Mouse (Mus musculus) kidney, embryonic 16.5 days (tissue): ENCODE results near the gene Tecpr1. TPM values are rescaled to one million over a fixed set of nuclear protein-coding genes. Genes with fewer than 3 reads are reported as not detected.

Experiments
- ATAC-seq: fragments of 200-750 bp; cut with Nextera tagmentation; 2 replicates; pipeline ENCODE4 v1.8.0; 2017; ENCODE audit warnings: moderate TSS enrichment; ENCODE audit not compliant: low FRiP score, low TSS enrichment
- H3K27ac ChIP-seq: fragments of 300-500 bp; sonication (generic); 2 replicates; pipeline ENCODE4 v1.5.1; 2014; ENCODE audit warnings: low read length
- H3K27me3 ChIP-seq: fragments of 300-500 bp; sonication (generic); 2 replicates; pipeline ENCODE4 v1.6.1; 2014; ENCODE audit warnings: low read length, control low read depth, mixed read lengths; ENCODE audit not compliant: insufficient read depth
- H3K36me3 ChIP-seq: fragments of 300-500 bp; sonication (generic); 2 replicates; pipeline ENCODE4 v1.6.1; 2014; ENCODE audit warnings: low read length, control low read depth, mixed read lengths; ENCODE audit not compliant: insufficient read depth
- H3K4me1 ChIP-seq: fragments of 300-500 bp; sonication (generic); 2 replicates; pipeline ENCODE4 v1.6.1; 2014; ENCODE audit warnings: low read length, control low read depth, mixed read lengths; ENCODE audit not compliant: insufficient read depth
- H3K4me2 ChIP-seq: fragments of 300-500 bp; sonication (generic); replicated peaks from 2 replicates; pipeline ENCODE4 v1.6.1; 2014; ENCODE audit warnings: low read depth, low read length
- H3K4me3 ChIP-seq: fragments of 300-500 bp; sonication (generic); 2 replicates; pipeline ENCODE4 v1.5.1; 2014; ENCODE audit warnings: mild to moderate bottlenecking, low read length
- H3K9ac ChIP-seq: fragments of 300-500 bp; sonication (generic); replicated peaks from 2 replicates; pipeline ENCODE4 v1.6.1; 2014; ENCODE audit warnings: low read length
- H3K9me3 ChIP-seq: fragments of 300-500 bp; sonication (generic); 2 replicates; pipeline ENCODE4 v1.6.1; 2016; ENCODE audit warnings: low read length, control low read depth
- WGBS: fragments of 180-500 bp; shearing (Covaris S2); extraction: QIAGEN DNeasy Blood & Tissue Kit; methylation state at CpG from one replicate; pipeline ENCODE4 v1.1.7; 2014; 5-methylcytosine and 5-hydroxymethylcytosine counted together
- polyA plus RNA-seq: library from polyadenylated mRNA; unstranded; fragments of >200 nt; fragmentation: Nextera tagmentation; extraction: Ambion mirVana; gene quantifications from 2 replicates; pipeline ENCODE4 v1.2.1, GENCODE M21; 2015

The Tecpr1 gene
- polyA plus RNA-seq, 1 experiment from 2014 or later = 24.3 TPM

GRCm38 (mm10) chr5:144254122-144254810 lies 30.9 kb upstream of the Tecpr1 start:
- Histone ChIP-seq H3K27me3 (no peaks in the 10 kb centered on the region), H3K9ac (0 out of 2 replicates have a peak overlapping the region, but pooled peaks have one; percentile 47), H3K4me2 (peak overlapping the region; percentile 68), H3K4me3 (peak overlapping the region; percentile 91), H3K36me3 (peaks cover 4% of the 10 kb centered on the region; the same call in 1 of the 2 replicates), H3K27ac (peak overlapping the region; percentile 78), H3K4me1 (peaks cover 42% of the 10 kb centered on the region), H3K9me3 (peaks cover 6% of the 10 kb centered on the region; the same call in 1 of the 2 replicates)
- ATAC-seq = peak; percentile 52
- 44% methylated on average over 16 of the region's 16 CpGs for WGBS

DNA sequence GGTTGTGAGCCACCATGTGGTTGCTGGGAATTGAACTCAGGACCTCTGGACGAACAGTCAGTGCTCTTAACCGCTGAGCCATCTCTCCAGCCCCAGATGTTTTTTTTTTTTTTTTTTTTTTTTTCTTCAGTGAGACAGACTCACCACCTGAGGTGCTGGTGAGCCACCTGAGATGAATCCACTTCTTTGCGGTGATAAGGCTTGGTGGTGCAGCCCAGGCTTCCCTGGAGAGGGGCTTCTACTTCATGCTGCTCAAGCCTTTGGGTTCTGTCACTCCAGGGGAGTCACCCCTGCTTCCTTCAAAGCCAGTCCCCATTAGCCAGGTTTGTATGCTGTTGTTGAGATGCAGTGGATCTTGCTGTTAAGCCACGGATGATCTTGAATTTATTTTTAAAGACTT lies 29.8 kb upstream of the Tecpr1 start:
- Histone ChIP-seq H3K4me3 (no peak overlapping the region), H3K27me3 (no peaks in the 10 kb centered on the region), H3K4me2 (no peak overlapping the region), H3K36me3 (0 out of 2 replicates have a peak, but pooled peaks cover 3% of the 10 kb centered on the region), H3K9me3 (peaks cover 6% of the 10 kb centered on the region; the same call in 1 of the 2 replicates), H3K4me1 (peaks cover 33% of the 10 kb centered on the region), H3K9ac (no peak overlapping the region), H3K27ac (no peak overlapping the region)
- ATAC-seq = no peak
- WGBS = 59% methylated on average over 4 of the region's 4 CpGs

DNA sequence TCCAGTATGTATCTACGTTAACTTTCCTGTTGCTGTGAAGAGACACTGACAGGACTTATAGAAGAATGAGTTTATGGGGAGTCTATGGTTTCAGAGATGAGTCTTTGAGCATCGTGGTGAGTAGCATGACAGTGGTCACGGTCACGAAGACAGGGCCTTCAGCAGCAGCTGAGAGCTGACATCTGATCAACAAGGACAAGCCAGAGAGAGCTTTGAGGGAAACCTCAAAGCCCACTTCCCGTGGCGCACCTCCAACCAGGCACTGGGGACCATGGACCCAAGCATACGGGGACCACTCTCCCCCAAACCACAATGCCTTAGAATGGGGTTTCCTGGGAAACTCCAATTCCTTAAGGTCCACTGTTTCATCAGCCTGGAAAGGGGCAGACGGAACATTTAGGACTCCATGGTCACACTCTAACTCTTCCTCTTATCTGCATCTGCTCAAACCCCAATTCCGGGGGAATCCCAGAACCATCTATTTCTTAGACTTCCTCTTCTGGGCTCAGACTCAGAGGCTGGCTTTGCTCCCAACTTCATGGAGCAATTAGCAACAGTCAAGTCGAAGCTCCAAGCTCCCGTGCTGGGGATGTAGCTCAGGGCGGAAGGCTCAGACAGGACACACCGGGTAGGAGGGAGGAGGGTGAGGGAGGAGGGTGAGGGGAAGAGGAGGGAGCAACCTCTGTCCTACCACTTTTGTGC lies 28.6 kb upstream of the Tecpr1 start:
- WGBS = 76% methylated on average over 13 of the region's 13 CpGs

GRCm38 (mm10) chr5:144249871-144250270 lies 26.5 kb upstream of the Tecpr1 start:
- no peak overlapping the region for H3K4me3 ChIP-seq
- no peaks in the 10 kb centered on the region for H3K27me3 ChIP-seq
- H3K4me2 ChIP-seq = no peak overlapping the region
- no peak for ATAC-seq
- H3K9ac ChIP-seq = no peak overlapping the region
- H3K4me1 ChIP-seq = peaks cover 23% of the 10 kb centered on the region
- peaks cover 6% of the 10 kb centered on the region; the same call in 1 of the 2 replicates for H3K9me3 ChIP-seq
- 0 out of 2 replicates have a peak, but pooled peaks cover 3% of the 10 kb centered on the region for H3K36me3 ChIP-seq
- WGBS = 78% methylated on average over 3 of the region's 3 CpGs
- no peak overlapping the region for H3K27ac ChIP-seq

More for the DNA sequence above, 28.6 kb upstream of the Tecpr1 start:
- Histone ChIP-seq H3K4me3 (no peak overlapping the region), H3K9ac (no peak overlapping the region), H3K36me3 (0 out of 2 replicates have a peak, but pooled peaks cover 3% of the 10 kb centered on the region), H3K9me3 (peaks cover 6% of the 10 kb centered on the region; the same call in 1 of the 2 replicates), H3K4me1 (peaks cover 23% of the 10 kb centered on the region), H3K27ac (no peak overlapping the region), H3K27me3 (no peaks in the 10 kb centered on the region), H3K4me2 (no peak overlapping the region)
- no peak for ATAC-seq

- Histone ChIP-seq H3K9me3 (peaks cover 6% of the 10 kb centered on the region; the same call in 1 of the 2 replicates), H3K27ac (no peak overlapping the region), H3K9ac (no peak overlapping the region), H3K36me3 (0 out of 2 replicates have a peak, but pooled peaks cover 3% of the 10 kb centered on the region), H3K4me2 (no peak overlapping the region), H3K4me3 (no peak overlapping the region), H3K4me1 (peaks cover 16% of the 10 kb centered on the region), H3K27me3 (no peaks in the 10 kb centered on the region)
- ATAC-seq = no peak
- 62% methylated on average over 10 of the region's 10 CpGs for WGBS
Measured at GRCm38 (mm10) chr5:144247906-144248585, 24.6 kb upstream of the Tecpr1 start.

DNA sequence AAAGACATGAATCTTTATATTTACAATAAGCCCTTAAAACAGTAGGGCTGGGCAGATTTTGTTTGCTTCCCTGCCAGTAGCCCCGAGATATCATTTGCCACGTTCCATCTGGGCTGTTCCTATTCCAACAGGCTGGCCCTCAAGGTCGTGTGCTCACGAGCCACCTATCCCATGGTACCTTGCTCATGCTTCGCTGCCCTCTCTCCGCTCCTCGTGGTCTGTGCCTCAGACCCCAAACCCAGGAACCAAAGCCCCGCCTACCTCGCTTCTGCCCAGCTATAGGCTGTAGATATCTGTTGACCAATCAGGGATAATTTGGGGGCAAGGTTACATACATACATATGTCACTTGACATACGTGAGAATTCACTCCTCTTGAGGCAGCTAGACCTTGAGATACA lies 23.9 kb upstream of the Tecpr1 start:
- no peaks in the 10 kb centered on the region for H3K27me3 ChIP-seq
- H3K4me3 ChIP-seq = no peak overlapping the region
- no peak overlapping the region for H3K27ac ChIP-seq
- no peak overlapping the region for H3K4me2 ChIP-seq
- ATAC-seq = no peak
- H3K4me1 ChIP-seq = peaks cover 16% of the 10 kb centered on the region
- no peak overlapping the region for H3K9ac ChIP-seq
- WGBS = 62% methylated on average over 10 of the region's 10 CpGs
- H3K9me3 ChIP-seq = peaks cover 6% of the 10 kb centered on the region; the same call in 1 of the 2 replicates
- H3K36me3 ChIP-seq = 0 out of 2 replicates have a peak, but pooled peaks cover 3% of the 10 kb centered on the region

- H3K9me3 ChIP-seq = peaks cover 6% of the 10 kb centered on the region; the same call in 1 of the 2 replicates
- H3K4me2 ChIP-seq = no peak overlapping the region
- no peak for ATAC-seq
- H3K4me3 ChIP-seq = no peak overlapping the region
- no peak overlapping the region for H3K9ac ChIP-seq
- no peak overlapping the region; the same call in 1 of the 2 replicates for H3K27ac ChIP-seq
- peaks cover 9% of the 10 kb centered on the region for H3K4me1 ChIP-seq
- 45% methylated on average over 7 of the region's 7 CpGs for WGBS
- 0 out of 2 replicates have a peak, but pooled peaks cover 3% of the 10 kb centered on the region for H3K36me3 ChIP-seq
- no peaks in the 10 kb centered on the region for H3K27me3 ChIP-seq
Measured at GRCm38 (mm10) chr5:144246669-144247068, 23.3 kb upstream of the Tecpr1 start.

DNA sequence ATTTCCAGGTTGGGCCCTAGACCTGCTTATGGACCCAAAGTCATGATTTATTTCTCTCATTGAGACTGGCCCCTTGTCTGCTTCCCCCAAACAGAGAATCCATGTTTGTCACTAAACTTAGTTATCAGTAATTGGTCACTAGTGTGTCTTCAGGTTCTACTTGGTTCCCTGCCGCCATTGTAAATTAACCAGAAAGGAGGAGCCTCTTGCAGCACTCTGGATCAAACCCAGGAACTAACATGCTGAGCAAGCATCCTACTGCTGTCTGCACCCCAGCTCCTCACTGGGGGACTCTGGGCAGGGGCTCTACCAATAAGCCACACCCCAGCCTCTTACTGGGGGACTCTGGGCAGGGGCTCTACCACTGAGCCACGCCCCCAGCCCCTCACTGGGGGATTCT lies 22.2 kb upstream of the Tecpr1 start:
- Histone ChIP-seq H3K9me3 (peaks cover 6% of the 10 kb centered on the region; the same call in 1 of the 2 replicates), H3K9ac (no peak overlapping the region), H3K36me3 (0 out of 2 replicates have a peak, but pooled peaks cover 3% of the 10 kb centered on the region), H3K4me2 (no peak overlapping the region), H3K4me3 (no peak overlapping the region), H3K4me1 (peaks cover 9% of the 10 kb centered on the region), H3K27me3 (no peaks in the 10 kb centered on the region), H3K27ac (no peak overlapping the region)
- ATAC-seq = no peak
- 91% methylated on average over 2 of the region's 2 CpGs for WGBS

GRCm38 (mm10) chr5:144243901-144244487 lies 20.6 kb upstream of the Tecpr1 start, which contains the start of gene Bri3:
Bri3 (plus strand) TSS chr5:144244437.
- Histone ChIP-seq H3K36me3 (no peaks in the 10 kb centered on the region), H3K4me3 (no peak within 1 kb of the TSS), H3K4me1 (peaks cover 9% of the 10 kb centered on the region), H3K9ac (no peak within 1 kb of the TSS), H3K4me2 (no peak within 1 kb of the TSS), H3K9me3 (no peaks in the 10 kb centered on the region), H3K27ac (no peak within 1 kb of the TSS), H3K27me3 (no peaks in the 10 kb centered on the region)
- ATAC-seq = no peak
- 84% methylated on average over 7 of the region's 7 CpGs for whole genome bisulfite sequencing
